Mouse (Mus musculus) neutrophil, adult 65 days (primary cell): ENCODE measurements around the gene Atp5g3. TPM values are rescaled to one million over a fixed set of nuclear protein-coding genes. Genes with fewer than 3 reads are reported as not detected.

Source experiments
- total RNA-seq: library from RNA; stranded (reverse); gene quantifications from 2 replicates; pipeline ENCODE4 v1.2.4, GENCODE M21; 2023

Gene Atp5g3
- 119 and 121 TPM in 2 replicates for total RNA-seq

GRCm38 (mm10) chr2:73911175-73911700, at the start of gene Atp5g3:
TSS of gene Atp5g3 (minus strand) at chr2:73911326.

DNA sequence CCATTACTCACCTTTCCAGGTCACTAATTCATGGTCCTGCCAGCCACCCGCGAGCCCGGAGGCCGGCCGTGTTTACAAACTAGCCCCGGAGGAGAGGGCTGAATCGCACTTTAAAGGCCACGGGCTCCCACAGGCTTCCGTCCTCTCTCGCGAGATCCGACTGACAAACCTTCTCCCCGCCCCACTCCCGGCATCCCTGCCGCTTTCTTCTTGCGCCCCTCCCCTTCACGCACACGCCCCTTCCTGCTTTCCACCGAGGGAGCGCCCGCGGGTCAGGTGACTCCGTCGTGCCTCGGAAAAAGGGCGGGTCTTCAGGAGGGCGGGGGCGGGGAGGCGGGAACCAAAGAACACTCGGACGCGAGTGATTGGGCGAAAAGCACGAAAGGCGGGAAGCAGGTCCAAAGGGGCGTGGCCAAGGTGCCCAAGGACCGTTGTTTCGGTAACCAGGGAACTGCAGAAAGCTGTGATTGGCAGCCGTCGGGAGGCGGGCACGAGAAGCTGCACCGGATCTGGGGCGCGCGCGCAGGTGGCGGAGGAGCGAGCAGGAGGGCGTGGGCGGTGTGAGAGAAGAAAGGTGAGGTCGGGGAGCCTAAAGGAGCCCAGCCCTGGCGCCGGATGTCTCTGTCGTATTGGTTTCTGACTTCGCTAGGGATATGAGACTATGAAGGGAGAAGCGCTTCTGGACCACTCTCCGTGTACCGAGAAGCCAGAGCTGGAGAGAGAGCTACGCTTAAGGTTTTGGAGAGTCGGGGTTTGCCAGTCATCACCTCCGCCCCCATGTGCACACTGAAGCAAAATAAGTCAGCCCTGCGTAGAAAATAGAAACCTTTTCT, 18.4 kb downstream of the Atp5g3 start, which contains the start of gene Atf2:
Atf2 (minus strand) TSS at position 176 of the 833 bp plus-strand sequence.

Other genes starting within 250 kb of the Atp5g3 start
- 0.69 TPM in 1 of 2 replicates, not detected in the other for gene Chn1, start 136.0 kb downstream of the Atp5g3 start, total RNA-seq
- 56.5 and 78.7 TPM in 2 replicates for gene Atf2, start 18.7 kb downstream of the Atp5g3 start, total RNA-seq